Mouse (Mus musculus) embryonic facial prominence, embryonic 14.5 days (tissue): ENCODE measurements around the gene Sctr. TPM values are rescaled to one million over a fixed set of nuclear protein-coding genes. Genes with fewer than 3 reads are reported as not detected.

Experiments used
- ATAC-seq: fragments of 200-750 bp; cut with Nextera tagmentation; 2 replicates; pipeline ENCODE4 v1.8.0; 2017; ENCODE audit warnings: low read depth, moderate number of reproducible peaks, moderate TSS enrichment
- DNase-seq: peaks from one replicate; pipeline ENCODE4 v3.0.0-alpha.2; 2015; ENCODE audit warnings: low spot score
- H3K27ac ChIP-seq: fragments of 300-500 bp; sonication (generic); replicated peaks from 2 replicates; pipeline ENCODE4 v1.5.1; 2014; ENCODE audit warnings: low read depth, mild to moderate bottlenecking, low read length, moderate library complexity
- H3K27me3 ChIP-seq: fragments of 300-500 bp; sonication (generic); replicated peaks from 2 replicates; pipeline ENCODE4 v1.6.1; 2014; ENCODE audit warnings: low read length; ENCODE audit not compliant: control insufficient read depth, insufficient read depth
- H3K36me3 ChIP-seq: fragments of 300-500 bp; sonication (generic); 2 replicates; pipeline ENCODE4 v1.6.1; 2014; ENCODE audit warnings: low read length, mixed read lengths; ENCODE audit not compliant: control insufficient read depth, insufficient read depth
- H3K4me1 ChIP-seq: fragments of 300-500 bp; sonication (generic); 2 replicates; pipeline ENCODE4 v1.6.1; 2014; ENCODE audit warnings: antibody characterized with exemption, low read length; ENCODE audit not compliant: control insufficient read depth, insufficient read depth
- H3K4me2 ChIP-seq: fragments of 300-500 bp; sonication (generic); 2 replicates; pipeline ENCODE4 v1.6.1; 2014; ENCODE audit warnings: low read depth, mild to moderate bottlenecking, low read length, moderate library complexity, mixed read lengths
- H3K4me3 ChIP-seq: fragments of 300-500 bp; sonication (generic); 2 replicates; pipeline ENCODE4 v1.5.1; 2014; ENCODE audit warnings: low read depth, mild to moderate bottlenecking, low read length
- H3K9ac ChIP-seq: fragments of 300-500 bp; sonication (generic); 2 replicates; pipeline ENCODE4 v1.6.1; 2014; ENCODE audit warnings: low read depth, mild to moderate bottlenecking, low read length, moderate library complexity, mixed read lengths
- H3K9me3 ChIP-seq: fragments of 300-500 bp; sonication (generic); 2 replicates; pipeline ENCODE4 v1.6.1; 2016; ENCODE audit warnings: low read length; ENCODE audit not compliant: control insufficient read depth
- WGBS: fragments of 180-500 bp; shearing (Covaris S2); extraction: QIAGEN DNeasy Blood & Tissue Kit; methylation state at CpG from one replicate; pipeline ENCODE4 v1.1.7; 2014; 5-methylcytosine and 5-hydroxymethylcytosine counted together
- polyA plus RNA-seq: library from polyadenylated mRNA; unstranded; fragments of >200 nt; fragmentation: Nextera tagmentation; extraction: Ambion mirVana; gene quantifications from 2 replicates; pipeline ENCODE4 v1.2.1, GENCODE M21; 2014

Gene Sctr
- polyA plus RNA-seq, 1 experiment from 2014 or later: 0.39 TPM

DNA sequence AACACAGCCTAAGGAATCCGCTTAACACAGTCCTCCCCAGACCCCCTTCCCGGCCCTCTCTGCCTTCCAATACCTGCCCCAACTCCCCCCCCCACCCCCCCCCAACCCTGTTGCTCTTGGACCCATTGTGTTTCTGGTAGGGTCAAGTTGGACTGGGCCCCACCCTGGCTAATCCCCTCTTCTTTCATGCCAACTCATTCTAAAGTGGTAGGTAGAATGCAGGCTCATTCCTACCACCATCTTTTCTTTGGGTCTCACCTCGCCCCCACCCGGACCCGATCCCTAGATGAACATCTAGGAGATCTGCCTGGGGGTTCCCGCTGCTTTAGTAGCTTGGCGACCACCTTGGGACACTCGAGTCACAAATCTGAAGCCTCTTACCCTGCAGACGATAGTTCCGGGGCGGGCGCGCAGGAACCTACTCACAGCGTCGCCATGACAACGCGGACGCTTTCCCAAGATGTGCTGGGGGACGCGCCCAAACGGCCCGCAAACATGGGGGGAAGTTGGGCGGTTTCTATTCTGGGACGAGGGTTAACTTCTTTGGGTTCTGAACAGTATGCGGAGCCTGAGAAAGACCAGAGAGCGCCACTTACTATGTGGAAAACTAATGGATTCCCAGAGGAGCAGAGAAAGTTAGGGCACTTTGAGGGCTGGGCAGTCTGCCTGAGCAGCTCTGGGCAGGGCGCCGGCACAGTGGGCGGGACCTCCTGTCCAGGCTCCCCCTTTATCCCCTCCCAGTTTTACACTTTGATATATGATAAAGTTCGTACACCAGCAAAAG is 9.7 kb upstream of the Sctr start, which contains the start of gene Cfap221:
Gene Cfap221, minus strand, starts transcription at position 437 of the 784 bp plus-strand sequence.
- Histone ChIP-seq H3K4me3 (peak within 1 kb of the TSS; percentile 46), H3K27ac (no peak within 1 kb of the TSS), H3K36me3 (no peaks in the 10 kb centered on the region), H3K9me3 (no peaks in the 10 kb centered on the region), H3K9ac (peak within 1 kb of the TSS; percentile 52), H3K4me1 (0 out of 2 replicates have a peak, but pooled peaks cover 5% of the 10 kb centered on the region), H3K27me3 (no peaks in the 10 kb centered on the region), H3K4me2 (peak within 1 kb of the TSS; percentile 61)
- 7% methylated on average over 30 of the region's 30 CpGs for WGBS
- ATAC-seq: peak; percentile 92
- DNase-seq: peak; percentile 92

DNA sequence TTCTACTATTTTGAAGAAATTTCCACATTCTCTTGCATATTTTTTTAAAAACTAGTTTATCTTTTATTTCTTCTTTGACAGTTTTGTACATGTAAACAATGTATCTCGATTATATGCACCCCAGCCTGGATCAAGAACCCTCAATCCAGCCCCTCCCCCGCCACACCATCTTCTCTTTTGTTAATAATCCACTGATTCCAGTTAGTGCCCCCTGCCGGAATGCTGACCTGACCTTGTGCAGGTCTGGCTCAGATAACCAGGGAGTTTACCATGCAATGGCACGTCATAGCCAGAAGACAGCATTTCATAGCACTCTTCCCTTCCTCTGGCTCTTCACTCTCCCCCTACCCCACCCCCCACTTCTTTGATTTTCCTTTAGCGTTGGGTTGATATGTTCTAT is 9.1 kb upstream of the Sctr start:
- peak overlapping the region; percentile 46 for H3K4me3 ChIP-seq
- ATAC-seq: no peak
- peak overlapping the region; percentile 61 for H3K4me2 ChIP-seq
- DNase-seq: no peak
- 34% methylated on average over 5 of the region's 5 CpGs for WGBS
- H3K36me3 ChIP-seq: no peaks in the 10 kb centered on the region
- no peak overlapping the region for H3K27ac ChIP-seq
- peak overlapping the region; percentile 52; the same call in 1 of the 2 replicates for H3K9ac ChIP-seq
- no peaks in the 10 kb centered on the region for H3K27me3 ChIP-seq
- H3K4me1 ChIP-seq: 0 out of 2 replicates have a peak, but pooled peaks cover 5% of the 10 kb centered on the region
- H3K9me3 ChIP-seq: no peaks in the 10 kb centered on the region

GRCm38 (mm10) chr1:120007851-120008588 is 1.3 kb downstream of the Sctr start:
- ATAC-seq (no peak), DNase-seq (peak; percentile 23)
- Histone ChIP-seq H3K27me3 (peaks cover 28% of the 10 kb centered on the region), H3K4me2 (peak overlapping the region; percentile 62), H3K9ac (no peak overlapping the region), H3K4me3 (peak overlapping the region; percentile 32), H3K9me3 (no peaks in the 10 kb centered on the region), H3K4me1 (0 out of 2 replicates have a peak, but pooled peaks cover 8% of the 10 kb centered on the region), H3K36me3 (no peaks in the 10 kb centered on the region), H3K27ac (no peak overlapping the region)
- WGBS: 22% methylated on average over 11 of the region's 11 CpGs

- H3K27me3 ChIP-seq: peaks cover 13% of the 10 kb centered on the region
- no peak overlapping the region for H3K4me3 ChIP-seq
- no peak overlapping the region for H3K27ac ChIP-seq
- H3K4me1 ChIP-seq: 0 out of 2 replicates have a peak, but pooled peaks cover 8% of the 10 kb centered on the region
- no peaks in the 10 kb centered on the region for H3K9me3 ChIP-seq
- DNase-seq (no peak), ATAC-seq (no peak)
- H3K36me3 ChIP-seq: no peaks in the 10 kb centered on the region
- H3K4me2 ChIP-seq: no peak overlapping the region
- no peak overlapping the region for H3K9ac ChIP-seq
- 73% methylated on average over 12 of the region's 12 CpGs for WGBS
Observed at GRCm38 (mm10) chr1:120012638-120013037, 5.9 kb downstream of the Sctr start.

- no peak overlapping the region for H3K27ac ChIP-seq
- peaks cover 8% of the 10 kb centered on the region for H3K27me3 ChIP-seq
- ATAC-seq (no peak), DNase-seq (no peak)
- H3K4me3 ChIP-seq: no peak overlapping the region
- H3K36me3 ChIP-seq: no peaks in the 10 kb centered on the region
- 0 out of 2 replicates have a peak, but pooled peaks cover 4% of the 10 kb centered on the region for H3K4me1 ChIP-seq
- no peaks in the 10 kb centered on the region for H3K9me3 ChIP-seq
- no peak overlapping the region for H3K4me2 ChIP-seq
- no peak overlapping the region for H3K9ac ChIP-seq
Observed at GRCm38 (mm10) chr1:120013111-120013510, 6.4 kb downstream of the Sctr start.

DNA sequence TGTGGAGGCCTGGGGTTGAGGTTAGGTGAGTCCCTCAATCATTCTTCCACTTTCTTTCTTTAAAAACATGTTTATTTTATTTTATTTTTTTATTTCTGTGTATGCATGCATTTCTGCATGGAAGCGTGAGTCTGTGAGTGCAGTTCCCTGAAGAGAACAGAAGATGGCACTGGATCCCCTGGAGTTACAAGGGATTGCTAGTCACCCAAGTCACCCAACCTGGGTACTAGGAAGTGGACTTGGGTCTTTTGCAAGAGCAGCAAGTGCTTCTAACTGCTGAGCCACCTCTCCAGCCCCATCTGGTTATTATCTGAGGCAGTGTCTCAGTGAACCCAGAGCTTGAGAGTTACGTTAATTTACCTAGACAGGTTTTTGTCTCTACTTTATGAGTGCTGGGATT is 9.5 kb downstream of the Sctr start:
- H3K4me2 ChIP-seq: no peak overlapping the region
- no peaks in the 10 kb centered on the region for H3K36me3 ChIP-seq
- no peaks in the 10 kb centered on the region for H3K27me3 ChIP-seq
- no peaks in the 10 kb centered on the region for H3K9me3 ChIP-seq
- H3K4me1 ChIP-seq: no peaks in the 10 kb centered on the region
- H3K4me3 ChIP-seq: no peak overlapping the region
- ATAC-seq (no peak), DNase-seq (no peak)
- no peak overlapping the region for H3K27ac ChIP-seq
- no peak overlapping the region for H3K9ac ChIP-seq
- 80% methylated on average over 2 of the region's 2 CpGs for whole genome bisulfite sequencing

DNA sequence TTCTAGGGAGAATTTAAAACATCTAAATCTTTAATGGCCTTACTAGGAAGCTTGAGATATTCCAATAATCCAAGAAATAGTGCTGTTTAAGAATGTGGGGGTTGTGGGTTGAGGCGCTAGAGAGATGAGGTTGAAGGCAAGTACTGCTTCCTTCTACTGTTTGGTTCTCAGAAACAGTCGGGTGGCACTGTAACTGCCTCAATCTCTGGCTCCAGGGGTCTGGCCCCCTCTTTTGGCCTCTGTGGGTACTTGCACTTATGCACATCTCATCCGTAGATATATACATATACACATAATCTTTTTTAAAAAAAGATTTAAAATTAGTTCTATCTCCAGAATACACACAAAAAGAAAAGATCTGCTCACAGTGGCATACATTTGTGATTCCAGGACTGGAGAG is 12.2 kb downstream of the Sctr start:
- Histone ChIP-seq H3K9me3 (no peaks in the 10 kb centered on the region), H3K27me3 (no peaks in the 10 kb centered on the region), H3K4me2 (no peak overlapping the region), H3K36me3 (no peaks in the 10 kb centered on the region), H3K27ac (no peak overlapping the region), H3K4me3 (no peak overlapping the region), H3K9ac (no peak overlapping the region), H3K4me1 (no peaks in the 10 kb centered on the region)
- no peak for ATAC-seq
- WGBS: 58% methylated on average over 3 of the region's 3 CpGs
- no peak for DNase-seq

- no peaks in the 10 kb centered on the region for H3K27me3 ChIP-seq
- no peak overlapping the region for H3K4me2 ChIP-seq
- H3K9me3 ChIP-seq: no peaks in the 10 kb centered on the region
- H3K36me3 ChIP-seq: no peaks in the 10 kb centered on the region
- 92% methylated on average over 12 of the region's 12 CpGs for WGBS
- no peak overlapping the region for H3K27ac ChIP-seq
- DNase-seq: no peak
- no peak overlapping the region for H3K9ac ChIP-seq
- H3K4me1 ChIP-seq: no peaks in the 10 kb centered on the region
- no peak overlapping the region for H3K4me3 ChIP-seq
- no peak for ATAC-seq
Observed at GRCm38 (mm10) chr1:120019428-120019827, 12.7 kb downstream of the Sctr start.
